Mouse (Mus musculus): ENCODE measurements around the gene Plgrkt. TPM values are rescaled to one million over a fixed set of nuclear protein-coding genes. Genes with fewer than 3 reads are reported as not detected.

Plgrkt gene
- polyA plus RNA-seq, 1 experiment from 2014 or later: 84.4 TPM

- no peaks in the 10 kb centered on the region; the same call in 1 of the 2 replicates for H3K27me3 ChIP-seq (ENCODE audit: insufficient read depth, low read length)
- no peak overlapping the region for H3K9ac ChIP-seq (ENCODE audit: low read depth, low read length)
- ATAC-seq (replicated peaks; ENCODE audit: low FRiP score, low read depth) (no peak), DNase-seq (ENCODE audit: low spot score) (no peak)
- no peaks in the 10 kb centered on the region for H3K36me3 ChIP-seq (ENCODE audit: insufficient read depth, low read length)
- no peak for TF ChIP-seq CTCF (IDR thresholded peaks at IDR 0.05; ENCODE audit: low read depth)
- no peak overlapping the region for H3K4me3 ChIP-seq (replicated peaks; ENCODE audit: low read depth, low read length)
- H3K27ac ChIP-seq: no peak overlapping the region
- H3K4me2 ChIP-seq (ENCODE audit: low read length): no peak overlapping the region
- WGBS: 84% methylated on average over 3 of the region's 3 CpGs
- H3K9me3 ChIP-seq (replicated peaks; ENCODE audit: low read length): no peaks in the 10 kb centered on the region
- H3K4me1 ChIP-seq (replicated peaks; ENCODE audit: insufficient read depth, low read length): no peaks in the 10 kb centered on the region
Observed at GRCm38 (mm10) chr19:29372621-29373020, 5.4 kb upstream of the Plgrkt start.

DNA sequence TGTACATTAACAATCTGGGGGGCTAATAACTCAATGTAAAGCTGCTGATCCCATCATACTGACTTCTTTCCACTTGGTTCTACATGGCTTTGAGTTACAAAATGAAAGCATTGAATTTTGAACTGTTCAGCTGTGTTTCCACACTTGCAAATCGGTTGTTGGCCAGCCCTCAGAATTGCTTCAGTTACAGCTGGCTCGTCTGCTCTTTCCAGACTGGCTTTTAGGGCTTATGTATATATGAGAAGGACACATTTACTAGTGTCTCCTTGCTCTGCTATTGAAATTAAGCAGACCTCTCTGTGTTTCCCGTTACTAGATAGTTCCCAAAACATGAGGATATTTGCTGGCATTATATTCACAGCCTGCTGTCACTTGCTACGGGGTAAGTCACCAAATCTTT lies 4.9 kb upstream of the Plgrkt start:
- Histone ChIP-seq H3K4me3 (replicated peaks; ENCODE audit: low read depth, low read length) (no peak overlapping the region), H3K4me1 (replicated peaks; ENCODE audit: insufficient read depth, low read length) (0 out of 2 replicates have a peak, but pooled peaks cover 3% of the 10 kb centered on the region), H3K36me3 (ENCODE audit: insufficient read depth, low read length) (no peaks in the 10 kb centered on the region), H3K9me3 (replicated peaks; ENCODE audit: low read length) (no peaks in the 10 kb centered on the region), H3K27ac (no peak overlapping the region), H3K4me2 (ENCODE audit: low read length) (peak overlapping the region; percentile 31; the same call in 1 of the 2 replicates), H3K27me3 (ENCODE audit: insufficient read depth, low read length) (no peaks in the 10 kb centered on the region; the same call in 1 of the 2 replicates), H3K9ac (ENCODE audit: low read depth, low read length) (no peak overlapping the region)
- DNase-seq (ENCODE audit: low spot score) (no peak), ATAC-seq (replicated peaks; ENCODE audit: low FRiP score, low read depth) (no peak)
- no peak for TF ChIP-seq CTCF (IDR thresholded peaks at IDR 0.05; ENCODE audit: low read depth)
- 63% methylated on average over 4 of the region's 4 CpGs for WGBS

DNA sequence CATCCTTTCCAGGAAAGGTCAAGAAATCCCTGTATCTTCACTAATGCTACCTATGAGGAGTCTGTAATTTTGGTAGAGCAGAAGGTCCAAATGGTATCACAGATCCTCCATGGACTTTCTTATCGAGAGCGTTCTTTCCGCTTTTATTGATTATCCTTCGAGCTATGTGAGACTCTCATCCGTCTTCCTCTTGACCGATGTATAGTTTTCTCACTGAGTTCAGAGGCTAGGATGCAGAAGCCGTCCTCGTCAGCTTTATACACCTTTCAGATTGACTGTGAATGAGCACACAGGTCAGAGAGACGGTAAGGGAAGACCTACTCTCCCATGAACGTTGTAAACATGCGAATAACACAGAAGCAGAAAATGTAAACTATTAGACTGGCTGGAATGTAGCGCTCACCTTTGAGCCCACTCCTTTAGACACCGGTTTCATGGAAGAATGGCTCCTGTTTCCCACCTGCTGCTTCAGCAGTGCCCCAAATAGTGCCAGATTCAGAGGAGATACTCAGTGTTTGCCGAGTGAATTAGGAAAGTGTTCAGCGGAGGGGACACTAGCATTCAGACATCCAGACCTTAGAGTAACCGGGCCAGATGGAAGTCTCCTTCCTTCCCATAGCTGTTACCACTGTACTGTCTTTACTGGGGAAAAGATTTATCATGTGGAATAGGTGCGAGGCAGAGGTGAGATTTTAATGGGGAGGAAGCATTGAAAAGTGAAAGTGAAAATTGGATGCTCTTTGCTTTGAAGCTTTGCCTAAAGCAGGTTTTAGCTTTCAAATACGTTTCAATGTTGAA lies 4.3 kb upstream of the Plgrkt start:
- DNase-seq (ENCODE audit: low spot score): no peak
- no peaks in the 10 kb centered on the region for H3K36me3 ChIP-seq (ENCODE audit: insufficient read depth, low read length)
- 77% methylated on average over 18 of the region's 18 CpGs for WGBS
- H3K9ac ChIP-seq (ENCODE audit: low read depth, low read length): no peak overlapping the region
- peak overlapping the region; percentile 31; the same call in 1 of the 2 replicates for H3K4me2 ChIP-seq (ENCODE audit: low read length)
- no peaks in the 10 kb centered on the region for H3K9me3 ChIP-seq (replicated peaks; ENCODE audit: low read length)
- no peak overlapping the region for H3K4me3 ChIP-seq (replicated peaks; ENCODE audit: low read depth, low read length)
- H3K27me3 ChIP-seq (ENCODE audit: insufficient read depth, low read length): no peaks in the 10 kb centered on the region; the same call in 1 of the 2 replicates
- H3K4me1 ChIP-seq (replicated peaks; ENCODE audit: insufficient read depth, low read length): peaks cover 3% of the 10 kb centered on the region; the same call in 1 of the 2 replicates
- no peak overlapping the region for H3K27ac ChIP-seq
- ATAC-seq (replicated peaks; ENCODE audit: low FRiP score, low read depth): no peak
- TF ChIP-seq CTCF (IDR thresholded peaks at IDR 0.05; ENCODE audit: low read depth): no peak

- Histone ChIP-seq H3K9ac (ENCODE audit: low read depth, low read length) (no peak overlapping the region), H3K27me3 (ENCODE audit: insufficient read depth, low read length) (no peaks in the 10 kb centered on the region; the same call in 1 of the 2 replicates), H3K4me3 (replicated peaks; ENCODE audit: low read depth, low read length) (no peak overlapping the region), H3K36me3 (ENCODE audit: insufficient read depth, low read length) (no peaks in the 10 kb centered on the region), H3K4me1 (replicated peaks; ENCODE audit: insufficient read depth, low read length) (peaks cover 3% of the 10 kb centered on the region; the same call in 1 of the 2 replicates), H3K27ac (no peak overlapping the region), H3K9me3 (replicated peaks; ENCODE audit: low read length) (no peaks in the 10 kb centered on the region), H3K4me2 (ENCODE audit: low read length) (no peak overlapping the region)
- ATAC-seq (replicated peaks; ENCODE audit: low FRiP score, low read depth): no peak
- WGBS: 89% methylated on average over 7 of the region's 7 CpGs
- no peak for DNase-seq (ENCODE audit: low spot score)
- TF ChIP-seq CTCF (IDR thresholded peaks at IDR 0.05; ENCODE audit: low read depth): no peak
Observed at GRCm38 (mm10) chr19:29370545-29371283, 3.5 kb upstream of the Plgrkt start.

DNA sequence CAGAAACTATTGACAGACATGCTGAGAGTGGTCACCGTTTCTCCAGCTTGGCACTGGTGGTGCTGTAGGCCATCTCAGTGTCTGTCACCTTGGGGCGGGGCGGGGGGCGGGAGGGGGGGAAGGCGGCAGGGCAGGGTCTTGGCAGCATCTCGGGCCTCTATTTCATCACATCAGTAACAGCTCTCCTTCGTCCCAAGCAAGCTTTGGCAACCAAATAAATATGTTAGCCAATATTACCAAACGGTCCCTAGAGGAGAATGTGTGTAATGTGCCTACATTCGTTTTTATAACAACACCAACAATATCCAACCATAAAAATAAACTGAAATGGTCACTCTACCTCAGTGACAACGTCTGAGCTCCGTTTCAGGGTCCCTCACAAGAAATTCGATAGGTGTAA lies 2.9 kb upstream of the Plgrkt start:
- Histone ChIP-seq H3K4me2 (ENCODE audit: low read length) (no peak overlapping the region), H3K27ac (no peak overlapping the region), H3K4me3 (replicated peaks; ENCODE audit: low read depth, low read length) (no peak overlapping the region), H3K9ac (ENCODE audit: low read depth, low read length) (no peak overlapping the region), H3K27me3 (ENCODE audit: insufficient read depth, low read length) (no peaks in the 10 kb centered on the region; the same call in 1 of the 2 replicates), H3K36me3 (ENCODE audit: insufficient read depth, low read length) (no peaks in the 10 kb centered on the region), H3K9me3 (replicated peaks; ENCODE audit: low read length) (no peaks in the 10 kb centered on the region), H3K4me1 (replicated peaks; ENCODE audit: insufficient read depth, low read length) (peaks cover 3% of the 10 kb centered on the region; the same call in 1 of the 2 replicates)
- ATAC-seq (replicated peaks; ENCODE audit: low FRiP score, low read depth) (no peak), DNase-seq (ENCODE audit: low spot score) (no peak)
- no peak for TF ChIP-seq CTCF (IDR thresholded peaks at IDR 0.05; ENCODE audit: low read depth)
- 65% methylated on average over 12 of the region's 12 CpGs for WGBS

DNA sequence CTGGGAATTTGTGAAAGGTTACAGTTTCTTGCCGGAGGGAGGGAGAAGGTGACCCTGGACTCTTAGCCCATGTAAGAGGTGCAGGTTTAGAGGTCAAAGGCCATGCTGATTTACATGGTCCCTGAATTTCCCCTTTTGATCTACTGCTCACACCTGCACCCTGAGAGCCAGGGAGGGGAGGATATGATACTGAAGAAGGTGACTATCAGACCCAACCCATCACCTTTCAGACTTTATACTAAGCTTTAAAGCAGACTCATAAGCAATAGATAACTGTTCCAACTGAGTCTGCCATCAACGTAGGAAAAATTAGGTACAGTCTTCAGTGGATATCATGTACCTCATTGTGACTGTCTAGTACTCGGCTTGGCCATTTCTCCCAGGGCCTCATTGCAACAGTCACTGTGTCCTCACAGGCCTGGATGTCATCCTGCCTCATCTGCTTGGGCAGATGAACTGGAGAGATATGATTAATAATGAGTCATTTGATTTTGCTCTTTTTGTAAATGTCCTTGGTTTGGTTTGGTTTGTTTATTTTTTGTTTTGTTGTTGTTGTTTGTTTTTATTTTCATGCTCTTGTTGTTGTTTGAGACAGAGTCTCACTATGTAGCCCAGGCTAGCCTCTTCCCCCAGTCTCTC lies 1.6 kb upstream of the Plgrkt start:
- WGBS: 71% methylated on average over 3 of the region's 3 CpGs
- Histone ChIP-seq H3K4me1 (replicated peaks; ENCODE audit: insufficient read depth, low read length) (peaks cover 3% of the 10 kb centered on the region; the same call in 1 of the 2 replicates), H3K27me3 (ENCODE audit: insufficient read depth, low read length) (no peaks in the 10 kb centered on the region; the same call in 1 of the 2 replicates), H3K9me3 (replicated peaks; ENCODE audit: low read length) (no peaks in the 10 kb centered on the region), H3K9ac (ENCODE audit: low read depth, low read length) (no peak overlapping the region), H3K4me2 (ENCODE audit: low read length) (no peak overlapping the region), H3K27ac (no peak overlapping the region), H3K4me3 (replicated peaks; ENCODE audit: low read depth, low read length) (no peak overlapping the region), H3K36me3 (ENCODE audit: insufficient read depth, low read length) (no peaks in the 10 kb centered on the region)
- ATAC-seq (replicated peaks; ENCODE audit: low FRiP score, low read depth) (no peak), DNase-seq (ENCODE audit: low spot score) (no peak)
- TF ChIP-seq CTCF (IDR thresholded peaks at IDR 0.05; ENCODE audit: low read depth): no peak
